Mouse (Mus musculus): ENCODE results near the gene Rab3il1.
"Not testable (repeated sequence)": the region's sequence is repeated elsewhere in the genome, so short reads cannot be mapped to it uniquely, and the experiment has no call there.

DNA sequence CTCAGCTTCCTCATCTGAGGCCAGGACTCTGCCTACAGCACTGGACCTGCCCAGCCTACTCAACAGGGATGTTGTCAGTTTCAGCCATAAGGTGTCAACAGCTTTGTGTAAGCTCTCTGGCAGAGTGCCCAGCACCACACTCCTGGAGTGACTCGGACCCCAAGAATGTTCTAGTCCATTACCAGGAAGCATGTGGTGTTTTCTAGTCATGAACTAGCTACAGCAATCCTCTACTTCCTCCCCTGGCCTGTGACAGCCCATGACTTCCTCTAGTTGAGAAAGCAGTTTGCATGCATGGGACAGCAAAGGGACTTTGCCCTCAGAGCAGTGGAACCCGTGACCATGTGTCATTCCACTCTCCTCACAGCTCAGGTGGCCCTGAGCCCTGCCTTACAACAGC lies 26.6 kb upstream of the Rab3il1 start:
- not testable (repeated sequence) for TF ChIP-seq CTCF (IDR thresholded peaks at IDR 0.05; ENCODE audit: low read depth, low read length); EP300 (IDR thresholded peaks at IDR 0.05; ENCODE audit: insufficient read depth, low read depth, low read length); POLR2A (IDR thresholded peaks at IDR 0.05; ENCODE audit: insufficient read depth, low read length)

Measured in ES-Bruce4 (cell line).